Mouse (Mus musculus) adrenal gland, adult (tissue): ENCODE measurements around the gene Gm10663.

Experiments
- DNase-seq, 2 experiments: peaks; one replicate each; pipeline ENCODE4 v3.0.0; 2022 to 2023; ENCODE audit warnings: low spot score in 1 of 2; ENCODE audit not compliant: inconsistent age in 2 of 2

Gene Gm10663

GRCm38 (mm10) chr8:65085680-65086079 lies 10.8 kb downstream of the Gm10663 start:
- DNase-seq, result no peak

- peak in 1 of 2 experiments; percentile 25 for DNase-seq
Observed at GRCm38 (mm10) chr8:65087711-65088110, 12.9 kb downstream of the Gm10663 start.

DNA sequence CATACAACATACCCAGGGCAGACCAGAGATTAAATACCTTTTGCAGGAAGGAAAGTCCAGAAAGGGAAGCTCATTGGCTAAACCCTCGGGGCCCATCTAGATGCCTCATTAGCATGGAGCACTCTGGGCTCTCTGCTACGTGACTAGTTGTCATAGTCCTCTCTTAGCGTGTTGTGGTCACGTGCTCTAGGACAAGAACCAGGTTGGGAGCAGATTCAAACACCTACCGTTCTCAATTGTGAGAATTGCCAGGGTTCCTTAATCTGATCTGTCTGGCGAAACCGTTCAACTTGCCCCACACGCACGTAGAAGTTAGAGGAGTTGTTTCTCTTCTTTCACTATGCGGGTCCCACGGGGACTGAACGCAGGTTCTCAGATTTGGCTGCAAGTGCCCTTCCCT lies 13.3 kb downstream of the Gm10663 start:
- DNase-seq, result no peak

GRCm38 (mm10) chr8:65089781-65090180 lies 14.9 kb downstream of the Gm10663 start:
- no peak for DNase-seq

GRCm38 (mm10) chr8:65097760-65098415 lies 23.1 kb downstream of the Gm10663 start:
- DNase-seq, result no peak

DNA sequence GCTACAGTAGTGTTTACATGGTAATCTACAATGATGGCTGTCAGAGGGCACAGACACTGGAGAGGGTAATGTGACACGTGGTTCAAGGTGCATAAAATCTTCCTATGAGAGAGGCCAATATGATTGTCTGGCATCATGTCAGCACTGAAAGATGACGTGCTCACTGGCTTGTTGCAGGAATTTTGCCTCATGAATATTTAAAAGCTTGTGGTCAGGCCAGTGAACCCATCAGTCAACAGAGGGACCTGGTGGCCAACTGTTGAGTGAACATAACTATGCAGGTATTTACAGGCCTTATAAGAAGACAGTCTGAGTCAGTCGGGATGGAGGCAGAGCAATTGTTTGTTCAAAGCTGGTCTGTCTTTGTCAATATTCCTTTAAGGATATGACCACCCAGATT lies 24.9 kb downstream of the Gm10663 start:
- DNase-seq, result no peak

DNA sequence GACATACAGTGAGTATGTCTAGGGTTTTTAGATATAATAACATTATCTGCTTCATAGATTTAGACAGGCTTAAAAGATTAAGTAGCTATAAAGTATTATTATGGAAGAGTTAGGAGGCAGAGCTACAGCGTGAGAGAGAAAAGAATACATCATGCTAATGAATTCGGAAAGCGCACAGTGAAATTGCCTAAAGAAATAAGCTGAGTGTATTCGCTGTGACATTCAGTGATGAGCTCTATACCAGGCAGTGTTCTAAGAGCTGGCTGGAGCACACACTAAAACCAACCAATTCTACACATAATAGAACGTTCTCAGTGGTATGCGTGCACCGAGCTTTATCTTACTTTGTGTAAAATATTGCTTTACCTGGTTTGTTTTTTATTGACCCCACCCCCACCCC lies 28.8 kb downstream of the Gm10663 start:
- no peak for DNase-seq

- DNase-seq, result no peak
Observed at GRCm38 (mm10) chr8:65104041-65104440, 29.2 kb downstream of the Gm10663 start.

DNA sequence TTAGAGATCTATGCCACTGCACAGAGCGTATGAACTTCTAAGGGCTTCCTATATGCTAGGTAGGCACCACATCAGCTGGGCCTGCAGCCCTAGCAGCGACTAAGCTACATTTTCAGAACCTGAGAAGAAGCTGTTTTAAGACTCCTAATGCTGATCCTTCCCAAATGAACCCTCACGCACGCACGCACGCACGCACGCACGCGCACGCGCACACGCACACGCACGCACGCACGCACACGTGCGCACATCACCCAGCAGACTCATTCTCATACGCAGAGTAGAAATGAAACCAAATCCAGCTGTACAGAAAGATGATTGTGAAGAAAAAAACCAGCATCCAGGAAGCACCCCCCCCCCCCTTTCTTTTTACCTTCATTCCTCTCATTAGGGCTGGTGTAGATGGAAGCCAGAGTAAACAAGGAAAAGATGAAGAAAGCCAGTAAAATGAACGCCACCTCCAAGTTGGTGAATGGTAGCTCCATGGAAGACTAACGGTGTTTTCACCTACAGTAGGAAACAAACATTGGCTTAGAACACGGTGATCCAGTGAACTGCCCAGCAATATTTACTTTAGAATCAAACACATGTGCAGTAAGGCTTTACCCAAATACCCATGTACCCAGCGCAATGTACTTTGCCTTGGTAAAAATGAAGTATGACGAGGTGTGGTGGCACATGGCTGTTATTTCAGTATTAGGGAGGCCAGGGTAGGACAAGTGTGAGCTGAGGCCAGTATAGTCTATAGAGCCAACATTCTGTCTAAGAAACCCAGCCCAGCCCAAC lies 33.3 kb downstream of the Gm10663 start:
- no peak for DNase-seq

DNA sequence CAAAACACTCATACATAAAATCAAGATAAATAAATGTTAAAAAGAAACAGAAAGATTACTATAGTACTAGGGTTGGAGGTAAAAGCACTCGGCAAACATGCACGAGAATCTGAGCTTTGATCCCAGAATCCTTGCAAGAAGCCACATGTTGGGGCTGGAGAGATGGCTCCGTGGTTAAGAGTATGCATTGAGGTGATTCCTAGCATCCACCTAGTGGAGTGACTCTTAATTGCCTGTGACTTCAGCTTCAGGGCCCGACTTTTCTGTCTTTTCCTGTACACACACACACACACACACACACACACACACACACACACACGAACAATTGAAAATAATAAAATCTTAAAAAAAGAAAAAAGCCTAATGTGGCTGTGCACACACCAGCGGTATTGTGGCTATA lies 34.1 kb downstream of the Gm10663 start:
- DNase-seq, result no peak

- peak; percentile 54 to 83 for DNase-seq
Observed at GRCm38 (mm10) chr8:65110285-65110691, 35.5 kb downstream of the Gm10663 start.

DNA sequence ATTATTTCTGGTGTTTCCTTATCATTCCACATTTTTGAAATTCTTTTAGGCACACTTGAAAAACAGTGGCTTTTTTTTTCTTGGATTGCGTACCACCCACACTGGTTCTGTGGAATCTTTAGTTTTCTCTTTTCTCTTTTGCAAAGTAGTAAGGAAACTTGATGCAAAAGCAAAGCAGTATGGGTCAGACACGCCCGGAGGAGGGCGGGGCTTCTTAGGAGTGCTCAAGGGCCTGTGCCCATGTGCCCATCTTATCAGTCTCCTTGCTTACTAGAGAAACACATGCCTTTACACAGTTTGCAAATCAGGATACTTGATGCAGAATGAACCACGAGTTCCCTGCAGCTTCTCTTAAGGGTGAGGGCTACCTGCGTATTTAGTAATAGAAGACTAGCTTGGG lies 37.3 kb downstream of the Gm10663 start:
- no peak for DNase-seq

DNA sequence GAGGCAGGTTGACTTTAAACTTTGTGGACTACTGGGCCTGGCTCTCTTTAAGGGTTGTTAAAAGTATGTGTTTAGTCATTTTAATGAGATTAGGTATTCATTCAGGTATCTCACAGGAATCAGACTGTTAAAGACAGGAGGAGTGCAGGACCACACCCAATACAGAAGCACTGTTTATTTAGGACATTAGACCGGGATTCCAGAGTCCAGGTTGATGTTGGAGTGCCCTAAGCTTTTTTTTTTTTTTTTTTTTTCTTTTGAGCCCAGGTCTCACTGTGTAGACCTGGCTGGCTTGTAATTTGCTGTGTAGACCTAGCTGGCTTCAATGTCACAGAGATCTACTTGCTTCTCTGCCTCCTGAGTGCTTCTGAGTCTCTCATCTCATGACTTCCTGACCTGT lies 51.2 kb downstream of the Gm10663 start:
- DNase-seq, result no peak

GRCm38 (mm10) chr8:65126454-65126853 lies 51.6 kb downstream of the Gm10663 start:
- no peak for DNase-seq
